Mouse (Mus musculus) liver, embryonic 14.5 days (tissue): ENCODE results near the gene Cyp1a1. TPM values are rescaled to one million over a fixed set of nuclear protein-coding genes. Genes with fewer than 3 reads are reported as not detected.

ENCODE experiments used
- ATAC-seq: fragments of 200-750 bp; cut with Nextera tagmentation; 2 replicates; pipeline ENCODE4 v1.8.0; 2017; ENCODE audit warnings: moderate number of reproducible peaks, mild to moderate bottlenecking, moderate library complexity; ENCODE audit not compliant: insufficient read depth
- DNase-seq, 3 experiments: peaks; one replicate each; pipeline ENCODE4 v3.0.0-alpha.2; 2012 to 2013; ENCODE audit warnings: low read depth in 3 of 3, low spot score in 3 of 3
- H3K27ac ChIP-seq: fragments of 300-500 bp; sonication (generic); 2 replicates; pipeline ENCODE4 v1.5.1; 2014; ENCODE audit warnings: moderate library complexity, mild to moderate bottlenecking, control low read depth, inconsistent platforms
- H3K27me3 ChIP-seq: fragments of 300-500 bp; sonication (generic); 2 replicates; pipeline ENCODE4 v1.6.1; 2014; ENCODE audit warnings: mild to moderate bottlenecking, low read length, moderate library complexity; ENCODE audit not compliant: control insufficient read depth, insufficient read depth
- H3K36me3 ChIP-seq: fragments of 300-500 bp; sonication (generic); replicated peaks from 2 replicates; pipeline ENCODE4 v1.6.1; 2014; ENCODE audit warnings: low read depth; ENCODE audit not compliant: control insufficient read depth, insufficient read depth
- H3K4me1 ChIP-seq, 2 experiments: fragments of 200-500 bp in 1 of 2; fragments of 300-500 bp in 1 of 2; sonication (generic) in 1 of 2; replicated peaks; 2 replicates each; pipeline ENCODE4 v1.6.1; 2012 to 2014; ENCODE audit warnings: antibody characterized with exemption in 1 of 2, inconsistent platforms in 1 of 2, low read length in 1 of 2; ENCODE audit not compliant: control insufficient read depth in 2 of 2, insufficient read depth in 2 of 2
- H3K4me2 ChIP-seq: fragments of 300-500 bp; sonication (generic); 2 replicates; pipeline ENCODE4 v1.6.1; 2014; ENCODE audit warnings: low read depth, mild to moderate bottlenecking, control low read depth, moderate library complexity
- H3K4me3 ChIP-seq, 2 experiments: fragments of 200-500 bp in 1 of 2; fragments of 300-500 bp in 1 of 2; sonication (generic) in 1 of 2; 2 replicates each; pipeline ENCODE4 v1.5.1; 2012 to 2014; ENCODE audit warnings: low read depth in 2 of 2, low read length in 2 of 2, mild to moderate bottlenecking in 2 of 2, control low read depth in 1 of 2, inconsistent platforms in 1 of 2, moderate library complexity in 1 of 2; ENCODE audit not compliant: insufficient read depth in 1 of 2
- H3K9ac ChIP-seq: fragments of 300-500 bp; sonication (generic); replicated peaks from 2 replicates; pipeline ENCODE4 v1.6.1; 2014; ENCODE audit warnings: mild to moderate bottlenecking, control low read depth, moderate library complexity
- H3K9me3 ChIP-seq: fragments of 300-500 bp; sonication (generic); 2 replicates; pipeline ENCODE4 v1.6.1; 2016; ENCODE audit warnings: low read length, mixed read lengths; ENCODE audit not compliant: control insufficient read depth
- CTCF ChIP-seq: IDR thresholded peaks from 2 replicates; pipeline ENCODE4 v1.5.1; 2016; ENCODE audit warnings: antibody characterized with exemption, low read depth, control low read depth
- EP300 ChIP-seq: IDR thresholded peaks from 2 replicates; pipeline ENCODE4 v1.6.1; 2016; ENCODE audit warnings: antibody characterized with exemption, low read depth
- WGBS: fragments of 180-500 bp; shearing (Covaris S2); extraction: QIAGEN DNeasy Blood & Tissue Kit; methylation state at CpG from one replicate; pipeline ENCODE4 v1.1.7; 2014; ENCODE audit not compliant: insufficient replicate concordance; 5-methylcytosine and 5-hydroxymethylcytosine counted together
- polyA plus RNA-seq, 2 experiments: library from polyadenylated mRNA; depleted of rRNA in 1 of 2; stranded (reverse) in 1 of 2; unstranded in 1 of 2; fragments of >200 nt; fragmentation: Nextera tagmentation in 1 of 2; extraction: Ambion mirVana in 1 of 2; gene quantifications; 2 replicates each; pipeline versions ENCODE4 v1.2.1 to v1.2.3; 2012 to 2014

Gene Cyp1a1
- polyA plus RNA-seq, 2 experiments: 0.13 TPM; not detected in 1

GRCm38 (mm10) chr9:57683520-57683919 is 4.2 kb upstream of the Cyp1a1 start, which contains the start of gene Cyp1a2:
Cyp1a2 (minus strand) TSS chr9:57683703.
- H3K36me3 ChIP-seq: no peaks in the 10 kb centered on the region
- H3K4me3 ChIP-seq: no peak within 1 kb of the TSS
- H3K27me3 ChIP-seq: no peaks in the 10 kb centered on the region
- DNase-seq (no peak), ATAC-seq (no peak)
- no peak within 1 kb of the TSS for H3K9ac ChIP-seq
- TF ChIP-seq EP300: no peak
- no peak for TF ChIP-seq CTCF
- H3K4me2 ChIP-seq: no peak within 1 kb of the TSS
- 53% methylated on average over 5 of the region's 5 CpGs for WGBS
- no peaks in the 10 kb centered on the region for H3K4me1 ChIP-seq
- H3K9me3 ChIP-seq: no peaks in the 10 kb centered on the region
- no peak within 1 kb of the TSS for H3K27ac ChIP-seq

DNA sequence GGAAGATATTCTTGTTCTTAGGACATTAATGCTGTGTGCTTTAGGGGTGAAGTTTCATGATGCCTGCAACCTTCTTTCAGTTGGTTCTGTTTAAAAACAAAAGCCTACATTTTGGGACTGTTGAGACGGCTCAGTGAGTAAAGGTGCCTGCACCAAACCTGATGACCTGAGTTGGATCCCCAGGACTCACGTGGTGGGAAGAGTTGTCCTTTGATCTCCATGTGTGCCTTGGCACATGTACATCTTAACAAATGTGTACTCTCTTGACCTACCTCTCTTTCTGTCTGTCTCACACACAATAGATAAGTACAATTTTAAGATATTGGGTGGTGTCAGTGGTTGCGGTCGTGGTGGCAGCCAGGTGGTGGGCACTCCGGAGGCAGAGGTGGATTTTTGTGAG is 1.7 kb upstream of the Cyp1a1 start:
- Histone ChIP-seq H3K27ac (no peak overlapping the region), H3K4me2 (no peak overlapping the region), H3K4me3 (no peak overlapping the region), H3K9ac (no peak overlapping the region), H3K27me3 (no peaks in the 10 kb centered on the region), H3K9me3 (no peaks in the 10 kb centered on the region), H3K4me1 (no peaks in the 10 kb centered on the region), H3K36me3 (no peaks in the 10 kb centered on the region)
- no peak for ATAC-seq
- no peak for TF ChIP-seq CTCF
- TF ChIP-seq EP300: no peak
- no peak for DNase-seq
- WGBS: 71% methylated on average over 5 of the region's 5 CpGs

DNA sequence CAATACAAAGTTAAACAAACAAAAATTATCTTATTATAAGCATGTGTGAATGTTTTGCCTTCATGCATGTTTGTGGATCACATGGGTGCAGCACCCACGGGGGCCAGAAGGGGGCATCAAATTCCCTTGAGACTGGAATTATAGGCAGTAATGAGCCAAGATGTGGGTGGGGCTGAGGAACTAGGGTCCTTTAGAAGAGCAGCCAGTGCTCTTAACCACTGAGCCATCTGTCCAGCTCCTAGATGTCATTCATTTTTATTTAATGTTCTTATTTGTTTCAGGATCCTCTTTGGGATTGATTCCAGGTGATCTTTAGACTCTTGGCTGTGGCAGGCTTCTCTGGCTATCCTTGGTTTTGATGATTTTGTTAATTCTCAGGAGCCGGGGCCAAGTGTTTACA is 430 bp downstream of the Cyp1a1 start:
- Histone ChIP-seq H3K27me3 (no peaks in the 10 kb centered on the region), H3K4me1 (no peaks in the 10 kb centered on the region), H3K4me2 (no peak overlapping the region), H3K9ac (no peak overlapping the region), H3K4me3 (no peak overlapping the region), H3K36me3 (no peaks in the 10 kb centered on the region), H3K27ac (no peak overlapping the region), H3K9me3 (no peaks in the 10 kb centered on the region)
- TF ChIP-seq CTCF (peak; percentile 74), EP300 (no peak)
- no peak for ATAC-seq
- peak in 1 of 3 experiments; percentile 26 for DNase-seq
- 45% methylated on average over 2 of the region's 2 CpGs for WGBS

DNA sequence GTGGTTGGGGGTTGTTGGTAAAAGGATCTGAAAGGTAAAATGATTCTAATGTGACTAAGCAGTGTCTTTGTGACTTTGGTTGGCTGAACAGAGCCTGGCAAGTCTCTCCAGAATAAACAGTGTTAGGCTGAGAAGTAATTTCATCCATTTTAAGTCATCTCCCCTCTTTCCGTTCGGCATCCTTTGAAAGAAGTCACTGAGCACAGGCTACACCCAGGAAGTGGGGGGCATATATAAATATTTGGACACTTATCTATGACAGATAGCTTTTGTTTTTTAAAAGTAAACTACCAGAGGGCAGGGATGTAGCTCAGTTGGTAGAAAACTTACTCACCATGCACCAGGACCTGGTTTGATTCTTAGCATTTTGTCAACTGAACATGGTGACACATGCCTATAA is 878 bp downstream of the Cyp1a1 start:
- TF ChIP-seq CTCF (no peak), EP300 (no peak)
- Histone ChIP-seq H3K27ac (no peak overlapping the region), H3K4me3 (no peak overlapping the region), H3K9me3 (no peaks in the 10 kb centered on the region), H3K27me3 (peaks cover under 1% of the 10 kb centered on the region; the same call in 1 of the 2 replicates), H3K4me1 (no peaks in the 10 kb centered on the region), H3K4me2 (no peak overlapping the region), H3K36me3 (no peaks in the 10 kb centered on the region), H3K9ac (no peak overlapping the region)
- DNase-seq (no peak), ATAC-seq (no peak)
- WGBS: 66% methylated on average over 2 of the region's 2 CpGs

- no peak for TF ChIP-seq EP300
- no peak for TF ChIP-seq CTCF
- Histone ChIP-seq H3K4me1 (peaks cover 5 to 9% of the 10 kb centered on the region in 2 experiments; a peak in 3 of 4 replicates), H3K36me3 (no peaks in the 10 kb centered on the region), H3K9me3 (no peaks in the 10 kb centered on the region), H3K27ac (no peak overlapping the region), H3K4me3 (no peak overlapping the region), H3K9ac (no peak overlapping the region), H3K27me3 (peaks cover 22% of the 10 kb centered on the region), H3K4me2 (no peak overlapping the region)
- ATAC-seq: no peak
- WGBS: 83% methylated on average over 2 of the region's 2 CpGs
- no peak for DNase-seq
Measured at GRCm38 (mm10) chr9:57694108-57694507, 6.4 kb downstream of the Cyp1a1 start.
